Mouse (Mus musculus) heart, postnatal 10 days (tissue): ENCODE results near the gene Rufy4. TPM values are rescaled to one million over a fixed set of nuclear protein-coding genes. Genes with fewer than 3 reads are reported as not detected.

ENCODE experiments used
- DNase-seq, 2 experiments: peaks; one replicate each; pipeline ENCODE4 v3.0.0; 2021
- intact Hi-C: fragments of 180-260 bp; cut with DNase I; formaldehyde crosslinking; loops from one replicate; pipeline ENCODE4 v1.15.1; 2025
- total RNA-seq, 2 experiments: library from RNA; stranded (reverse); gene quantifications; 2 replicates each; pipeline ENCODE4 v1.2.3; 2021

Rufy4 gene
- total RNA-seq, 2 experiments from 2014 or later: 1.2 to 1.5 TPM

GRCm38 (mm10) chr1:74194445-74194844 is 69.1 kb downstream of the Rufy4 start, which contains the start of gene Cxcr1:
Gene Cxcr1, minus strand, starts transcription at chr1:74194631.
- no peak for DNase-seq
- intact Hi-C loops: loop anchor here (10.0 kb wide), 1 partner anchor 200 kb away; no protein-coding TSS in a partner anchor

- intact Hi-C loops: loop anchor here (2.0 to 10.0 kb wide), 2 partner anchors 201 to 295 kb away; no protein-coding TSS in a partner anchor
- peak in 1 of 2 experiments; percentile 38 for DNase-seq
These were observed 70.6 kb downstream of the Rufy4 start for GRCm38 (mm10) chr1:74195961-74196360.

DNA sequence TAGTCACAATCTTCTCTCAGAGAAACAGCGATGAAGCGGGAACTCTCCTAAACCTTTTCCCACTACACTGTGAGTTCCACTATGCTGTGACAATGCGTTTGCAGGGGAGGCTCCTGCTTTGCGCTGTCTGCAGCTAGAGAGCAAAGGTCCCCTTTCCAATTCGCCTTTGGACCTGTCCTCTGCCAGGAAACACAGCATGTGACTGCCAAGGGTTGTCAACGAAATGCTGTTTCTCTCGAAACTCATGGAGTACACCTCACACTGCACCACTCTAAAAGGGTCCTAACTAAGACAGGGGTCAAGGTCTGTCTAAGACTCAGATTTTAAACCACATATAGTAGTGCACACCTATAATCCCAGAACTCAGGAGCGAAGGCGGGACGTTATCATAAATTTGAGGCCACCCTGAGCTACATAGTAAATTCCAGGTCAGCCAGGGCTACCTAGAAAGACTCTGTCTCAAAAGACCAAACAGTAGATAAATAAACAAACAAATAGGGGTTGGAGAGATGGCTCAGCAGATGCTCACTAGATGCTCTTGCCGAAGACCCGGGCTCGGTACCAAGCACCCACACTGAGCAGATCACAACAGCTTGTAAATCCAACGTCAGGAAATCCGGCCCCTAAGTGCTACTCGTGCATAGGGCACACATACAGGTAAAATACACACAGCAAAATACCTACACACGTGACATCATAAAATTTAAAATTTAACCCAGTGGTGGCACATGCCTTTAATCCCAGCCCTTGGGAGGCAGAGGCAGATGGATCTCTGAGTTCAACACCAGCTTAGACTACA is 71.5 kb downstream of the Rufy4 start:
- intact Hi-C loops: loop anchor here (2.0 to 10.0 kb wide), 2 partner anchors 202 to 296 kb away; no protein-coding TSS in a partner anchor
- no peak for DNase-seq

Other genes with a start within 250 kb of the Rufy4 start
- 100 to 1,000 TPM; 532 to 688 TPM for gene Tns1, start 1.1 kb upstream of the Rufy4 start, total RNA-seq
- gene Cxcr2, start 28.4 kb downstream of the Rufy4 start, total RNA-seq: under 1 TPM; 0.14 to 0.17 TPM
- not detected for gene Cxcr1, start 69.1 kb downstream of the Rufy4 start, total RNA-seq
- 100 to 1,000 TPM; 213 to 219 TPM for gene Arpc2, start 110.5 kb downstream of the Rufy4 start, total RNA-seq
- not detected for gene Gpbar1, start 153.0 kb downstream of the Rufy4 start, total RNA-seq
- gene Aamp, start 159.2 kb downstream of the Rufy4 start, total RNA-seq: 100 to 1,000 TPM; 103 to 109 TPM
- gene Pnkd, start 159.4 kb downstream of the Rufy4 start, total RNA-seq: 100 to 1,000 TPM; 205 to 211 TPM
- 10 to 100 TPM; 43.2 to 45.8 TPM for gene Tmbim1, start 180.1 kb downstream of the Rufy4 start, total RNA-seq
- under 1 TPM; 0.29 to 0.45 TPM for gene Catip, start 236.6 kb downstream of the Rufy4 start, total RNA-seq
- gene Slc11a1, start 249.7 kb downstream of the Rufy4 start, total RNA-seq: 1 to 10 TPM; 1.2 to 3.7 TPM